Mouse (Mus musculus): Measurements from ENCODE around the gene F2r. TPM values are rescaled to one million over a fixed set of nuclear protein-coding genes. Genes with fewer than 3 reads are reported as not detected.

F2r gene
- polyA plus RNA-seq, 1 experiment from 2014 or later: 129 TPM

DNA sequence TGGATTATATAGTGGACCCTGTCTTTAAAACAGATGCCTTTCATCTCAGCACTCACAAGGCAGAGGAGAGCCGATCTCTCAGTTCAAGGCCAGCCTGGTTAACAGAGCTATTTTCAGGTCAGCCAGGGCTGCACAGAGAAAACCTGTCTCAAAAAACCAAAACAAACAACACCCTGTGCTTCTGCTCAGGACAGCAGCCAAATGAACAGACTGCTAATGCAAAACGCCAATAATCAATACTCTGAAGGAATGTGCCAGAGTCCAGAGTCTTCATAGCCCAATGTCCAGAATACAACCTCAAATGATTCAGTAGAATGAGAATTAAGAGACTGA, 9.2 kb downstream of the F2r start:
- Histone ChIP-seq H3K9me3 (ENCODE audit: control insufficient read depth, low read length) (no peaks in the 10 kb centered on the region), H3K27me3 (ENCODE audit: control insufficient read depth, insufficient read depth, low read length) (no peaks in the 10 kb centered on the region), H3K4me1 (ENCODE audit: control insufficient read depth, insufficient read depth, low read length) (no peaks in the 10 kb centered on the region), H3K9ac (ENCODE audit: low read length) (no peak overlapping the region), H3K27ac (ENCODE audit: low read depth, low read length) (no peak overlapping the region), H3K4me3 (ENCODE audit: low read depth, low read length) (no peak overlapping the region), H3K4me2 (no peak overlapping the region), H3K36me3 (ENCODE audit: control insufficient read depth, insufficient read depth, low read length) (peaks cover 12% of the 10 kb centered on the region)
- ATAC-seq (ENCODE audit: low FRiP score): no peak
- no peak for DNase-seq (ENCODE audit: low spot score, missing footprints)
- 88% methylated on average over 2 of the region's 2 CpGs for WGBS

DNA sequence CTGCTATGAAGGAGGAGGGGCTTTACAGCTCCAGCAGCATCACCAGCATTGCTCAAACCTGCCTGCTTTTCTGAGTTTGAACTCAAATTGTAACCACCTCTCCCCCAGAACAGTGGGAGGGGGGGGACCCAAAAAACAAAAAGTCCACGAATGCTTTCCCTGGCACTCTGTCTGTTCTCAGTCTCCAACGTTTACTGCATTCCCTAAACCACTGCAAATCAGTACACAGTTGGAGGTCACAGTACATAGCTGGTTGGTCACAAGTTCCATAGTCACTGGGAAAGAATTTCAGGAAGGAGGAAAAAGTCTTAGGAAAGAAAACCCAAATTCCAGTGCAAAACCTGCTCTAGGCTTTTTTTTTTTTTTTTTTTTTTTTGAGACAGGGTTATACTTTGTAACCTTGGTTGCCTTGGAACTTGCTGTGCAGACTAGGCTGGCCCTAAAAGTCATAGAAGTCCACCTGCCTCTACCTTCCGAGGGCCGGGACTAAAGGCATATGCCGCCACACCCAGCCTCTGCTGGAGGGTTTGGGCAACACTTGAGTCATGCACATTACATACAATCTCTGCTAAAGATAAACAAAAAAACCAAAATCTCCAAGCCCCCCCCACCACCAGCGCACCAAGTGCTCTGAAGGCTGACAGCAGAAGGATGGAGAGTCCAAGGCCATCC, 9.7 kb downstream of the F2r start:
- no peaks in the 10 kb centered on the region for H3K9me3 ChIP-seq (ENCODE audit: control insufficient read depth, low read length)
- WGBS: 92% methylated on average over 6 of the region's 6 CpGs
- no peak overlapping the region for H3K27ac ChIP-seq (ENCODE audit: low read depth, low read length)
- H3K4me2 ChIP-seq: no peak overlapping the region
- no peaks in the 10 kb centered on the region for H3K27me3 ChIP-seq (ENCODE audit: control insufficient read depth, insufficient read depth, low read length)
- H3K36me3 ChIP-seq (ENCODE audit: control insufficient read depth, insufficient read depth, low read length): peaks cover 17% of the 10 kb centered on the region
- DNase-seq (ENCODE audit: low spot score, missing footprints) (no peak), ATAC-seq (ENCODE audit: low FRiP score) (no peak)
- no peak overlapping the region for H3K9ac ChIP-seq (ENCODE audit: low read length)
- no peak overlapping the region for H3K4me3 ChIP-seq (ENCODE audit: low read depth, low read length)
- H3K4me1 ChIP-seq (ENCODE audit: control insufficient read depth, insufficient read depth, low read length): no peaks in the 10 kb centered on the region

DNA sequence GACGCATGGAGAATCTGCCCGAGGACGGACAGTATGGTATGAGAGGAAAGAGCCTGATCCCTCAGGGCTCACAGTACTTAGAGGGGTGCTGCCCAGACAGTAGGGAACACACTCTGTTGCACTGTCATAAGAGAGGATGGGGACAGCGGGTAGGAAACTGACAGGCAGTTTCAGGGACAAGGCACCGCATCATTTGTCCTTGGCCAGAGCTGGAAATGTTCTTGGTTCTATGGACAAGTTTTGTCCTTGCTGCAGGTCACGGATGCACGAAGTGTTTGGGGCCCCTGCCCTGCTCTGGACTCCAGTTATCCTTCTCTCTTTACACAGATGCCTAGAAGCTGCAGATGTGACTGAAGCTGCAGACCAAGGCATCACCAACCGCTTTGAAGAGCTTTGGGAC, 11.3 kb downstream of the F2r start:
- H3K9me3 ChIP-seq (ENCODE audit: control insufficient read depth, low read length): no peaks in the 10 kb centered on the region
- no peak overlapping the region for H3K4me2 ChIP-seq
- H3K9ac ChIP-seq (ENCODE audit: low read length): no peak overlapping the region
- no peaks in the 10 kb centered on the region for H3K27me3 ChIP-seq (ENCODE audit: control insufficient read depth, insufficient read depth, low read length)
- H3K27ac ChIP-seq (ENCODE audit: low read depth, low read length): no peak overlapping the region
- H3K4me1 ChIP-seq (ENCODE audit: control insufficient read depth, insufficient read depth, low read length): no peaks in the 10 kb centered on the region
- ATAC-seq (ENCODE audit: low FRiP score): no peak
- no peak for DNase-seq (ENCODE audit: low spot score, missing footprints)
- 96% methylated on average over 8 of the region's 8 CpGs for WGBS
- no peak overlapping the region for H3K4me3 ChIP-seq (ENCODE audit: low read depth, low read length)
- peaks cover 21% of the 10 kb centered on the region for H3K36me3 ChIP-seq (ENCODE audit: control insufficient read depth, insufficient read depth, low read length)

DNA sequence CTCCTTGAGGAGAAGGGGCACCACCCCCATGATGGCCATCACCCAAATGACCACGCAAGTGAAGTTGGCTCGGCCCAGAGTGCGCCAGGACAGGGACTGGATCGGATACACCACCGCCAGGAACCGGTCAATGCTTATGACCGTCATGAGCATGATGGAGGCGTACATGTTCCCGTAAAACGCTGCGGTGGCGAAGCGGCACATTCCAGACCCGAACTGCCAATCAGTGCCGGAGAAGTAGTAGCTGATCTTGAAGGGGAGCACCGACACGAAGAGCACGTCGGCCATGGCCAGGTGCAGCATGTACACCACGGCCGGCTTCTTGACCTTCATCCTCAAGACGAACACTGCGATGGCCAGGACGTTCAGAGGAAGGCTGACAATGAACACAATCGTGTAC, 14.0 kb downstream of the F2r start:
- Histone ChIP-seq H3K4me1 (ENCODE audit: control insufficient read depth, insufficient read depth, low read length) (no peaks in the 10 kb centered on the region), H3K27me3 (ENCODE audit: control insufficient read depth, insufficient read depth, low read length) (no peaks in the 10 kb centered on the region), H3K4me3 (ENCODE audit: low read depth, low read length) (no peak overlapping the region), H3K36me3 (ENCODE audit: control insufficient read depth, insufficient read depth, low read length) (peaks cover 20% of the 10 kb centered on the region), H3K27ac (ENCODE audit: low read depth, low read length) (no peak overlapping the region), H3K4me2 (no peak overlapping the region), H3K9me3 (ENCODE audit: control insufficient read depth, low read length) (no peaks in the 10 kb centered on the region), H3K9ac (ENCODE audit: low read length) (no peak overlapping the region)
- ATAC-seq (ENCODE audit: low FRiP score) (no peak), DNase-seq (ENCODE audit: low spot score, missing footprints) (no peak)
- 95% methylated on average over 25 of the region's 25 CpGs for WGBS

DNA sequence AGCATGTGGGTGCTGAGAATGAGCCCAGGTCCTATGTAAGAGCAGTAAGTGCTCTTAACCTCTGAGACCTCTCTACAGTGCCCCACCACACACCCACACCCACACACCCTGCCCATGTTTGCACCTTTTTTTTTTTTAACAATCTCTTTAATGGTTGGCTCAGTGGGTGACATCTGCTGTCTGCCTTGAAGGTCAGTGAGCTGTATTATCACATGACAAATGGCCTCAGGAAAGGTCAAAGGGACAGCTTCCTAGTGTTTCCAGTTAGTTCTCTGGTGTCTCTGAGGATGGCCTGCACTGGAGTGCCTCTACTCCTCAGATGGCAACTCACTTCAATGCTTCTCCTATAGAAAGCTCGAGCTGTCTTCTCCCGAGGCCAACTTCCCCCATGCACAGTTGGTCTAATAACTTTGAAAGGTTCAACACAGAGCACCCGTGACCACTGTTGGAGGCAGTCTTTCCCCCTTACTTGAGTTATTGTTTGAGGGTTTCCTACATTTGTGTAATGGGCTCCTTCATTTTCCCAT, 18.4 kb downstream of the F2r start:
- Histone ChIP-seq H3K27me3 (ENCODE audit: control insufficient read depth, insufficient read depth, low read length) (no peaks in the 10 kb centered on the region), H3K4me3 (ENCODE audit: low read depth, low read length) (no peak overlapping the region), H3K9ac (ENCODE audit: low read length) (no peak overlapping the region), H3K36me3 (ENCODE audit: control insufficient read depth, insufficient read depth, low read length) (peaks cover 18% of the 10 kb centered on the region), H3K4me1 (ENCODE audit: control insufficient read depth, insufficient read depth, low read length) (no peaks in the 10 kb centered on the region), H3K27ac (ENCODE audit: low read depth, low read length) (no peak overlapping the region), H3K9me3 (ENCODE audit: control insufficient read depth, low read length) (no peaks in the 10 kb centered on the region), H3K4me2 (no peak overlapping the region)
- WGBS: 69% methylated on average over 3 of the region's 3 CpGs
- ATAC-seq (ENCODE audit: low FRiP score): no peak
- DNase-seq (ENCODE audit: low spot score, missing footprints): no peak

DNA sequence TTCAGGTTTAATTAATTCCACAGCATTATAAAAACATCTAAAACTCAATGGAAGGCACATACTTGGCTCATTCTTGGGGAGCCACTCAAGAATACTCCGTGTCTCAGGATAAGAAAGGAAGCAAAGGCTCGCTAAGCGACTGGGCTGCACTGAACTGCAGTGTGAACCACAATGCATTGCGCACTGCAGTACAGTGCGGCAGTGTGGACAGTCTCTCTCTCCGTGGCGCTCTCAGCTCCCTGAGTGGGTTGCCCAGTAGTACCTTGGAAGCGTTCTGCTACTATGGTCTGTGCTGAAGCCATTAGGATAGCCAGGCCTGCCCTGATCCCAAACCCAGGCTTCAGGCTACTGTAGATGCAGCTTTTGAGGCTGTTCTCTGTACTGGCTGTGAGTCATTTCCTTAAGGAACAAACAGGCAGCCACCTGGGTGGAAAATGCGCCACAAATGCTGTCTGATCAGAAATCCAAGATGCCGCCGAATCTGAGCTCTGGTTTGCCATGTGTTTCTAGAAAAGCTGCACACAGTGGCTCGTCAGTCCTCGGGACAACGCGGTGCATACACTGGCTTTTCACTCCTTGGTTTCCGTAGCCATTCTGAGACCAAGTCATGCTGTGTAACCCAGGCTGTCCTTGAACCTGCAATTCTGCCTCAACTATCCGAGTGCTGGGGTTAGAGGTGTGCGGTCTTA, 19.9 kb downstream of the F2r start:
- peaks cover 6% of the 10 kb centered on the region for H3K36me3 ChIP-seq (ENCODE audit: control insufficient read depth, insufficient read depth, low read length)
- ATAC-seq (ENCODE audit: low FRiP score) (no peak), DNase-seq (ENCODE audit: low spot score, missing footprints) (no peak)
- H3K9ac ChIP-seq (ENCODE audit: low read length): no peak overlapping the region
- WGBS: 90% methylated on average over 18 of the region's 18 CpGs
- H3K9me3 ChIP-seq (ENCODE audit: control insufficient read depth, low read length): no peaks in the 10 kb centered on the region
- no peak overlapping the region for H3K4me3 ChIP-seq (ENCODE audit: low read depth, low read length)
- H3K27ac ChIP-seq (ENCODE audit: low read depth, low read length): no peak overlapping the region
- H3K27me3 ChIP-seq (ENCODE audit: control insufficient read depth, insufficient read depth, low read length): no peaks in the 10 kb centered on the region
- no peak overlapping the region for H3K4me2 ChIP-seq
- no peaks in the 10 kb centered on the region for H3K4me1 ChIP-seq (ENCODE audit: control insufficient read depth, insufficient read depth, low read length)

DNA sequence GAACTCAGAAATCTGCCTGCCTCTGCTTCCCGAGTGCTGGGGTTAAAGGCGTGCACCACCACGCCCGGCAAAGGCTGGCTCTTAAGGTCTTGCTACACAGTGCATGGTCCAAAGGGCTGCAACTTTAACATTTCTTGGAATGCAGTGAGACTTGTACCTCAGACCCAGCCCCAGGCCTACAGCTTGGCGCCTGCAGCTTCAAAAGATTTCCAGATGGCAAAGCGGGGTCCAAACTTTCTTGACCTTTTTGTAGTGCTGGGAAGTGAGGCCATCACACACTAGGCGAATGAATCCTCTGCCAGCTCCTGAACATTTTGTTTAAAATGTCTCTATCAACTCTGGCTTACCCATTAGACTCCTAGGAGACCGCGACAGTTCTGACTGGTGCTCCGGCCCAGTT, 20.7 kb downstream of the F2r start:
- ATAC-seq (ENCODE audit: low FRiP score) (no peak), DNase-seq (ENCODE audit: low spot score, missing footprints) (no peak)
- Histone ChIP-seq H3K27me3 (ENCODE audit: control insufficient read depth, insufficient read depth, low read length) (no peaks in the 10 kb centered on the region), H3K27ac (ENCODE audit: low read depth, low read length) (no peak overlapping the region), H3K4me3 (ENCODE audit: low read depth, low read length) (no peak overlapping the region), H3K4me2 (no peak overlapping the region), H3K4me1 (ENCODE audit: control insufficient read depth, insufficient read depth, low read length) (no peaks in the 10 kb centered on the region), H3K36me3 (ENCODE audit: control insufficient read depth, insufficient read depth, low read length) (peaks cover 3% of the 10 kb centered on the region), H3K9me3 (ENCODE audit: control insufficient read depth, low read length) (no peaks in the 10 kb centered on the region), H3K9ac (ENCODE audit: low read length) (no peak overlapping the region)
- WGBS: 90% methylated on average over 10 of the region's 10 CpGs

DNA sequence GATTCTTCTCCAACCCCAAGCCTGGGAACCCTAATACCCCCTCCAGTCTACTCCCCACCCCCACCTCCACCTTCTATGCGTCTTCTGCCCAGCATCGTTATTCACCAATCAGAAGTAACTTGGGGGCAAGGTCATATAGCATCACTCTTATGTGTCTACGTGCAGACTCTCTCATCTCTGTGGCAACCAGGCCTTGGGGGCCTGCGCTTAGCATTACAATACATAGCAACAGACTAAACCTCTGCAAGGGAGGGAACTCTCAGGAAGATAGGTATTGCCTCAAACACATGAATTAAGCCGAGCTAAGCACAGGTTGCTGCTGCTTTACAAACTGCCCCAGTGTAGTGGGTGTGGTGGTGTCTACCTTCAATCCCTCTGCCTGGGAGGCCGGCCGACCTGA, 21.6 kb downstream of the F2r start:
- Histone ChIP-seq H3K9me3 (ENCODE audit: control insufficient read depth, low read length) (no peaks in the 10 kb centered on the region), H3K36me3 (ENCODE audit: control insufficient read depth, insufficient read depth, low read length) (peaks cover 2% of the 10 kb centered on the region; the same call in 1 of the 2 replicates), H3K4me1 (ENCODE audit: control insufficient read depth, insufficient read depth, low read length) (no peaks in the 10 kb centered on the region), H3K27ac (ENCODE audit: low read depth, low read length) (no peak overlapping the region), H3K4me2 (no peak overlapping the region), H3K4me3 (ENCODE audit: low read depth, low read length) (no peak overlapping the region), H3K9ac (ENCODE audit: low read length) (no peak overlapping the region), H3K27me3 (ENCODE audit: control insufficient read depth, insufficient read depth, low read length) (no peaks in the 10 kb centered on the region)
- no peak for DNase-seq (ENCODE audit: low spot score, missing footprints)
- 82% methylated on average over 7 of the region's 7 CpGs for WGBS
- no peak for ATAC-seq (ENCODE audit: low FRiP score)

DNA sequence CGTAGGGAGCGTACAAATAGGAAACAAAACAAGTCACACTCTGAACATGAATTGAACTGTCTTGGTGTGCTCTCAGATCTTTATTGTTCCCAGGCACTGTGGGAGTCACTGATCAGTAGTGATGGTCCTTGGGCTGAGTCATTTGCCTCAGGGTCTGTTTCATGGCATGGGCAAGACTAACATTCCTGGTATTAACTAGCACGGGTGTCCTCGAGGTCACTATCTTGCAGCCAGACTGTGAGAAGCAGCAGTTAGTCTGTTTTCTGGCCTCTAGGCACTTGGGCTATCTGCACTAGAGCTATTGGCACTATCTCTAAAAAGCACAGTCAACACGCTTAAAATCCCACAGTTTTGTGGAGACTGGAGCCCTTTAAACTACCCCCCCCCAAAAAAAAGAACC, 22.4 kb downstream of the F2r start:
- no peaks in the 10 kb centered on the region; the same call in 1 of the 2 replicates for H3K36me3 ChIP-seq (ENCODE audit: control insufficient read depth, insufficient read depth, low read length)
- H3K27ac ChIP-seq (ENCODE audit: low read depth, low read length): no peak overlapping the region
- no peak overlapping the region for H3K4me2 ChIP-seq
- H3K9me3 ChIP-seq (ENCODE audit: control insufficient read depth, low read length): no peaks in the 10 kb centered on the region
- DNase-seq (ENCODE audit: low spot score, missing footprints): peak; percentile 17
- no peak overlapping the region for H3K4me3 ChIP-seq (ENCODE audit: low read depth, low read length)
- no peaks in the 10 kb centered on the region for H3K27me3 ChIP-seq (ENCODE audit: control insufficient read depth, insufficient read depth, low read length)
- no peaks in the 10 kb centered on the region for H3K4me1 ChIP-seq (ENCODE audit: control insufficient read depth, insufficient read depth, low read length)
- no peak overlapping the region for H3K9ac ChIP-seq (ENCODE audit: low read length)
- 70% methylated on average over 5 of the region's 5 CpGs for WGBS
- no peak for ATAC-seq (ENCODE audit: low FRiP score)
